Comparison of ENCODE assay signal across 8 mouse cellular contexts in genomic region chr8:88369221-88369620, GRCm38 (mm10). TPM values are rescaled to one million over a fixed set of nuclear protein-coding genes. Genes with fewer than 3 reads are reported as not detected.
DNase-seq lines count a peak whose midpoint lies in the region; ATAC-seq and TF ChIP-seq lines count a peak whose summit lies in the region.

No protein-coding gene starts in this region.

- H3K4me1 ChIP-seq in kidney, embryonic 15.5 days, result peaks cover 8% of the 10 kb centered on the region

- H3K36me3 ChIP-seq in kidney, embryonic 15.5 days, result no peaks in the 10 kb centered on the region

- DNase-seq in left cerebral cortex, adult 2 months (ENCODE audit: extremely low spot score in 1 of 2, low spot score in 2 of 2), result no peak
- DNase-seq in left cerebral cortex, adult 11 months (ENCODE audit: low spot score), result no peak
- DNase-seq in embryo, embryonic 10.5 days (ENCODE audit: low spot score), result peak; percentile 75
- DNase-seq in lung, postnatal 4 days, result peak; percentile 46 to 59
- no peak for DNase-seq in right cerebral cortex, postnatal 25 days
- no peak for DNase-seq in spleen, postnatal 36 days (ENCODE audit: low spot score in 2 of 2)
- no peak for DNase-seq in right cerebral cortex, adult 2 months (ENCODE audit: low spot score in 2 of 2)

- ATAC-seq in kidney, embryonic 15.5 days (replicated peaks; ENCODE audit: low FRiP score), result peak; percentile 86

- no peaks in the 10 kb centered on the region for H3K9me3 ChIP-seq in kidney, embryonic 15.5 days (replicated peaks)

- 12% methylated on average over 6 of the region's 6 CpGs for whole genome bisulfite sequencing in kidney, embryonic 15.5 days

- no peak overlapping the region for H3K9ac ChIP-seq in kidney, embryonic 15.5 days

- TF ChIP-seq CTCF in left cerebral cortex, adult 2 months (IDR thresholded peaks at IDR 0.05), result peak; percentile 51

- H3K27me3 ChIP-seq in kidney, embryonic 15.5 days, result no peaks in the 10 kb centered on the region

- intact Hi-C loops in left cerebral cortex, adult 2 months (cut with DNase I), result loop anchor here (10.0 kb wide), 1 partner anchor 386 kb away; no protein-coding TSS in a partner anchor

- H3K4me2 ChIP-seq in kidney, embryonic 15.5 days, result no peak overlapping the region

- no peak overlapping the region for H3K4me3 ChIP-seq in left cerebral cortex, adult 2 months
- H3K4me3 ChIP-seq in kidney, embryonic 15.5 days (replicated peaks), result no peak overlapping the region

- no peak overlapping the region for H3K27ac ChIP-seq in left cerebral cortex, adult 2 months
- H3K27ac ChIP-seq in kidney, embryonic 15.5 days, result no peak overlapping the region

RNA-seq across cellular contexts. Expression of gene Brd7, which starts 7.2 kb away (rescaled TPM):
- total RNA-seq in left cerebral cortex, adult 2 months (2021), result 10 to 100 TPM; 45.6 to 57.3 TPM
- polyA plus RNA-seq in kidney, embryonic 15.5 days (2015; fragmentation: Nextera tagmentation; extraction: Ambion mirVana), result 68.6 and 74.4 TPM in 2 replicates

Comparison
In these comparisons a context has a peak if more than half of its experiments do, and no peak if none do; other contexts are left out.
1. DNase-seq: peak in embryo, embryonic 10.5 days (single experiment) and lung, postnatal 4 days (2 of 2); none in left cerebral cortex, adult 2 months (0 of 2), left cerebral cortex, adult 11 months (single experiment), right cerebral cortex, postnatal 25 days (single experiment), spleen, postnatal 36 days (0 of 2) and right cerebral cortex, adult 2 months (0 of 2).